Mouse (Mus musculus) frontal cortex, adult (tissue): ENCODE data around the gene Zfp37.
"Not testable (repeated sequence)": the region's sequence is repeated elsewhere in the genome, so short reads cannot be mapped to it uniquely, and the experiment has no call there.

Source experiments
- ATAC-seq: cut with Nextera tagmentation; 2 replicates; pipeline ENCODE4 v1.9.2; 2017; ENCODE audit warnings: mild to moderate bottlenecking, moderate library complexity, mixed read lengths; ENCODE audit not compliant: low TSS enrichment

Gene Zfp37

GRCm38 (mm10) chr4:62210035-62210434 lies 20.8 kb downstream of the Zfp37 start:
- ATAC-seq: no peak

- peak; percentile 48; the same call in 1 of the 2 replicates for ATAC-seq
Measured at GRCm38 (mm10) chr4:62208696-62209380, 22.0 kb downstream of the Zfp37 start.

GRCm38 (mm10) chr4:62207851-62208695 lies 22.8 kb downstream of the Zfp37 start:
- peak; percentile 96 for ATAC-seq

GRCm38 (mm10) chr4:62199923-62200529 lies 30.8 kb downstream of the Zfp37 start:
- ATAC-seq: no peak

GRCm38 (mm10) chr4:62188778-62189177 lies 42.1 kb downstream of the Zfp37 start:
- ATAC-seq: no peak

GRCm38 (mm10) chr4:62177282-62177681 lies 53.6 kb downstream of the Zfp37 start:
- ATAC-seq: peak; percentile 92

GRCm38 (mm10) chr4:62174471-62174870 lies 56.4 kb downstream of the Zfp37 start:
- ATAC-seq: no peak

GRCm38 (mm10) chr4:62167636-62168035 lies 63.2 kb downstream of the Zfp37 start:
- ATAC-seq: not testable (repeated sequence)

- ATAC-seq: no peak
Measured at GRCm38 (mm10) chr4:62158401-62158800, 72.4 kb downstream of the Zfp37 start.

GRCm38 (mm10) chr4:62150811-62151210 lies 80.0 kb downstream of the Zfp37 start, which contains the start of gene Mup21:
Gene Mup21 (minus strand): TSS chr4:62150863.
- ATAC-seq: no peak
